Mouse (Mus musculus): ENCODE results near the gene Cacnb4.

The Cacnb4 gene

GRCm38 (mm10) chr2:52647255-52647998, 29.2 kb downstream of the Cacnb4 start:
- DNase-seq (ENCODE audit: low spot score) = no peak

DNA sequence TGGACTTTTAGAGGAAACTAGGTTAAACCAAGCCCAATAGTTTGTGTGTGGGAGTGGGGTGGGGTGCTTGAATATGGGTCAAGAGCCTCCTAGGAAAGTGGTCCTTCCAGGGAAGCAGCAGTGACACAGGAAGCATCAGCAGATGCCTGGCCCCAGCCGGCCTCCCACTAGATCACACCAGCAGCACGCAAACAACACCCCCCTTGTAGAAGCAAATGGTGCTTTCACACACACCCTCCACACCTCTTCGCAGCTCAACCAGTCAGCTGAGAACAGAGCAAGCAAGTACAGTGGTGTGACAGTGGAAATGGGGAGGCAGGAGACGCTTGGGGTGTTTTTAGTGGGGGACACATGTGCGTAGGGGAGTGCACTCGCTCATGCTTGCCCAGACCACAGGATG, 33.0 kb downstream of the Cacnb4 start:
- DNase-seq (ENCODE audit: low spot score) = no peak

- no peak for DNase-seq (ENCODE audit: low spot score)
Measured at GRCm38 (mm10) chr2:52639530-52639875, 37.1 kb downstream of the Cacnb4 start.

GRCm38 (mm10) chr2:52638857-52639529, 37.6 kb downstream of the Cacnb4 start:
- no peak for DNase-seq (ENCODE audit: low spot score)

DNA sequence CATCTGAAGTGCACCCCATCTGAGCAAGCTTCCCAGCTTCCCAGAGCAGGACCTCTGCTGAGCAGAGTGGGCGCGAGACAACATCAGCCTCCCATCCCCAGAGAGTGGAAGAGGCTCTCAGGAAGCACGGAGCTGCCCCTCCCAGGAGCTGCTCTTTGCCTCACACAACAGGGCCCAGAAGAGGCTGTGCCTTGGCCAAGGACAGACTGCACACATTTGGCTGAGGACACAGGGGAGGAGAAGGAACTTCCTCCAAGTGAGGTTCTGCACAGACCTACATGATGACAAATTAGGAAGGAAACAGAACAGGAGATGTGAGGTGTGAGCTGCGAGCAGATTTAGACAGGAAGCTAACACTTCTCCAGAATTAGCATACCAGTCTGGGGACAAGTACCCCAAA, 38.4 kb downstream of the Cacnb4 start:
- DNase-seq (ENCODE audit: low spot score) = no peak

GRCm38 (mm10) chr2:52636051-52636450, 40.6 kb downstream of the Cacnb4 start:
- DNase-seq (ENCODE audit: low spot score) = no peak

DNA sequence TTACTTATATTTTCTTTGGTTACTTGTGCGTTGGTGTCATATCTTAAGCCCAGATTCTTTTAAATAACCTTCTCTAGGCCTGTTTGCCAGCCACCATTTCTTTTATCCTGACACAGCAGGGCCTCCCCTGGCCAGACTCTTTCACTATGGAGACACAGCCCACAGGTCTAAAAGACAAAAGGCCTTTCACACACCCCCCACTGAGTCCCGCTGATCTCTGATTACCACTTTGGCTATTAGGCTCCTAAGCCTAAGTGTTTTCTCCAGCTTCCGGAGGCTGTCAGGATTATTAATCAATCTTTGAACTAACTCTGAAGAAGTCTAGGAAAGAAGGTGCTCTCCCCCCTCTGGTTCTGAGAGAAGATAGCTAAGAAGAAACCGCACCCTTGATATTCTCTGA, 41.3 kb downstream of the Cacnb4 start:
- no peak for DNase-seq (ENCODE audit: low spot score)

GRCm38 (mm10) chr2:52632880-52633279, 43.8 kb downstream of the Cacnb4 start:
- peak; percentile 69 for DNase-seq (ENCODE audit: low spot score)

- DNase-seq (ENCODE audit: low spot score) = no peak
Measured at GRCm38 (mm10) chr2:52628186-52628585, 48.4 kb downstream of the Cacnb4 start.

GRCm38 (mm10) chr2:52626266-52626665, 50.4 kb downstream of the Cacnb4 start:
- DNase-seq (ENCODE audit: low spot score) = no peak

- no peak for DNase-seq (ENCODE audit: low spot score)
Measured at GRCm38 (mm10) chr2:52625731-52626130, 50.9 kb downstream of the Cacnb4 start.

DNA sequence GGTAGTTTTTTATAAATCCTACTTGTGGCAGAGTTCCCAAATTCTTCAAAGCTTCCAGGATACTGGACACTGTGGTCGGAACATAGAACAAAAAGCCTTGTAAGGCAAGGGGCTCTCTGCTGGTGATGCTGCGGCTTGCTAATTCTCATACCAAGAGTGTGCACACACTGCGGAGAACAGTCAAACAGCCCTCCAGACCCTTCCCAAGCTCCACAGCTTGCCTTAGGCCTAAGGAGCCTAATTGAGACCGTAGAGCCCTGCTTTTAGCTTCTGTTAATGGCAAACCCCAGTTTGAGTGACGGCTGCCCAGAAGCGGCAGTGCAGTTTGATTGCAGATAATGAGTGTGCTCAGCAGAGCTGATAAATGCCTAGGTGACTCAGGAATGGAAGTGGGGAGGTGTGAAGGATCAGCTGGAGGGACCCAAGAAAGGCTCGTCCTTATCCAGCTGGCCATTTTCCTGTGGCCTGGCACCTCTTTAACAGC, 52.7 kb downstream of the Cacnb4 start:
- no peak for DNase-seq (ENCODE audit: low spot score)

GRCm38 (mm10) chr2:52623461-52623860, 53.2 kb downstream of the Cacnb4 start:
- DNase-seq (ENCODE audit: low spot score) = no peak

DNA sequence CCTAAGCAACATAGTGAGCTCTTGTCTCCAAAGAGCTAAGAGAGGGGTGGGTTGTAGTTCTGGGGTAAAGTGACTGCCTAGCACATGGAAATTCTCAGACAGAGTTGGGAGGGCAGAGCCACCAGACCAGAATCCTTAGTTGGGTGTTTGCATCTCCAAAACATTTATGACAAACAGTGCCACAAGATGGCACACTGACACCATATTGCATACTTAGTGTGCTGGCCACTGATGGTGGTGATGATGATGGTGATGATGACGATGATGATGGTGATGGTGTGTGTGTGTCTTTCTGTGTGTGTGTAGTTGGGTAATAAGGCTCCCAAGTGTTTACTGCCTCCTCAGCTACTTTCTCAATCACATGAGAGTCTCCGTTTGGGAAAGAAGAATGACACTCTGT, 54.0 kb downstream of the Cacnb4 start:
- DNase-seq (ENCODE audit: low spot score) = peak; percentile 13

DNA sequence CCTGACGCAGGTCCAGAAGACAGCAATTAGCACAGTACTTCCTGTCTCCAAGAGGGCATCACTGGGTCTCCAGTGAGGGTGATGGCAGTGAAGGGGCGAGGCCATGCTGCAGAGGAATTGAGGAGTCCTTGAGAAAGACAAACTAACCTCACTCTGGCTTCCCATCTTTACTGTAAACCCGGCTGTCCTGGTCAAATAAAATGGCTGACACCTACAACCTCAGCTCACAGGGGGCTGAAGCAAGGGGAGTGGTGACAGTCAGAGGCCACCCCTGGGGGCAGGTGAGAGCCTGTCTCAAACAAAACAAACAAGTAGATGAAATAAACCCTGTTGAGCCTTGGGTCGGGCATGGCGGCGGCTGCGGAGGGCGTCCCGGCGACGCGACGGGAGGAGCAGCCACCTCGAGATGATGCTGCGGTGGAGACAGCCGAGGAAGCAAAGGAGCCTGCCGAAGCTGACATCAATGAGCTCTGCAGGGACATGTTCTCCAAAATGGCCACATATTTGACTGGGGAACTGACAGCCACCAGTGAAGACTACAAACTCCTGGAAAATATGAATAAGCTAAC, 57.1 kb downstream of the Cacnb4 start:
- no peak for DNase-seq (ENCODE audit: low spot score)

DNA sequence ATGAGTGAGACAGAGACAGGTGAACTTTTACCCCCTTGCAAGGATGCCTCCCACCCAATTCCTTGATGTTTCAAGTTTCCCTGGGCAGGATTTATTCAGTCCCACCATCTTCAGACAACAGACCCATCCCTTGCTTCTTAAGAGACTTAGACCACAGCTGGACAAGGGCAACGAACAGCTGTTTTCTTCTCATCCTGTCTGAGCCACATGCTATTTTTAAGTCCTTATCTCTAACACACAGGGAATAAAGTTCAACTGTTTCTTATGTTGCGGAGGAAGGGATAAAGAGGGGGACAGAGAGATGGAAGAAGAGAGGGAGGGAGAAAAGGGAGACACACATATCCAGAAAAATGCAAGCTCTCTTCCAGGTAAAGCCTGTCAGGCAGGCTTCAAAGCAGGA, 57.8 kb downstream of the Cacnb4 start:
- DNase-seq (ENCODE audit: low spot score) = no peak

DNA sequence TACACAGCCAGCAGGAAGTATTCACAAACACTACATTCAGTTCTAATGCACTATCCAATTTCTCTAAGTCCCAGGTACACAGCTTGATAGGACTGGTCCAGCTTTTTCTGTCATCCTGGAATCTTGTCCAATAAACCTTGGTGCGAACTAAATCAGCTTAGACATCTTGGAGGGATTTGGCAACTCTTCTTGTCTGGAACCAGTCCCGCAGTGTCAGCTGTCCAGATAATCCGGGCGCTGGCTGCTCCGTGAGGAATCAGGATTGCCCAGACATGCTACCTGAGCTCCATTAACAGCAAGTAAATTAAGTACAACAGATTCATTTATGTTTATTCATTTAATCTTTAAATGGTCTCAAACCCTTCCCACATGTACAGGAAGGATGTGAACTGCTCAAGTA, 61.2 kb downstream of the Cacnb4 start:
- DNase-seq (ENCODE audit: low spot score) = no peak

DNA sequence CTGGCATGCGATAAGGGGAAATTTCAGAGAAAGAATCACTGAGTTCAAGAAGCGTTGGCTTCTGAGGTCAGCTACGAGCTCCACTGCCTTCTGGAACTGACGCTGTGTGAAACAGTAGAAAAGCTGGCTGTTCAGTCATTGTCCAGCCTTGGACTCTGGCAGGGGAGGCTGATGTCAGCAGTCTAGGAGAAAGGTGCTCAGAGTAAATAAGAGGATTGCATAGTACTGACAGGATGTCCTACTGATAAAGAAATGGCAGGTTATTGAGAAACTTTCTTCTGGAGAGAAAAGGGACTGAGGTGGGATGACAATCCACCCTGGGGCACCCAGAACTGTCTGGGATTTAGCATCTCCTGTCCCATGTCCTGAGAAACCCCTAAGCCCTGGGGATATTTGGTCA, 62.7 kb downstream of the Cacnb4 start:
- no peak for DNase-seq (ENCODE audit: low spot score)

DNA sequence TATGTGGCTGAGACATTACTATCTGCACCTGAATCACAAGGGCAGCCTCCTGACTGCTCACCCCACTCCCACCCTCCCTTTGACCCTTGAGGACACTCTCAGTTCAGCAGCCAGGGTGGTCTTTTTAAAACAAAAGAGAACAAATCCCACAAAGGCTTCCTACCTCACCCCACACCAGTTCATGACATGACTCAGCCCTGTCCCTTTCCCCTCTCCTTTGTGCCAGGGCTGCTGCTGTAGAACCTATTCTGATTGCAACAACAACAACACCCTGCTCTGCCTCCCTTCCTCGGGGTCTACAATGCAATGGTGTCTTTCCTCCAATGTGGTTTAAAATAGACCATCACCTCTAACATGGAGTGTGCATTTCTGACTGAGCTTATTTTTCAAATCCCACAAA, 67.1 kb downstream of the Cacnb4 start:
- no peak for DNase-seq (ENCODE audit: low spot score)

GRCm38 (mm10) chr2:52607857-52608485, 68.7 kb downstream of the Cacnb4 start:
- no peak for DNase-seq (ENCODE audit: low spot score)

DNA sequence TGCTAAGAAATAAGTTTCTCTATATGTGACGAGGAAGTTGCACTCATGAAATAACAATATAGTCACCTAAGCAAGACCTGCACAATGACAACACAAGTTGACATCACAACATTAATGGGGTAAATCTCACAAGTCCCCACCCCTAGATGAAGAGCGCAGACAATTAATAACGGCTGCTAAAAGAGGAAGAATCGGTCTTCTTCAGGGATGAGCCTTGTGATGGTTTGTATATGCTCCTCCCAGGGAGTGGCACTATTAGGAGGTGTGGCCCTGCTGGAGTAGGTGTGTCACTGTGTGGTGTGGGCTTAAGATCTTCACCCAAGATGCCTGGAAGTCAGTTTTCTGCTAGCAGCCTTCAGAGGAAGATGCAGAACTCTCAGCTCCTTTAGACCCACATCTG, 70.3 kb downstream of the Cacnb4 start:
- no peak for DNase-seq (ENCODE audit: low spot score)

GRCm38 (mm10) chr2:52605321-52605720, 71.3 kb downstream of the Cacnb4 start:
- peak; percentile 49 for DNase-seq (ENCODE audit: low spot score)

- DNase-seq (ENCODE audit: low spot score) = no peak
Measured at GRCm38 (mm10) chr2:52604651-52605020, 72.0 kb downstream of the Cacnb4 start.

Data from MN1 (cell line).